Mouse (Mus musculus) forebrain, embryonic 10.5 days (tissue): ENCODE measurements around the gene Ostm1. TPM values are rescaled to one million over a fixed set of nuclear protein-coding genes. Genes with fewer than 3 reads are reported as not detected.
A peak's percentile ranks its signal among the peaks of the same experiment; 100 is the strongest.

ENCODE experiments used
- DNase-seq: peaks from one replicate; pipeline ENCODE4 v3.0.0-alpha.2; 2017; ENCODE audit warnings: low spot score; ENCODE audit errors: extremely low spot score
- H3K27ac ChIP-seq: fragments of 300-500 bp; sonication (generic); 2 replicates; pipeline ENCODE4 v1.5.1; 2016; ENCODE audit warnings: mild to moderate bottlenecking
- H3K27me3 ChIP-seq: fragments of 300-500 bp; sonication (generic); 2 replicates; pipeline ENCODE4 v1.6.1; 2016; ENCODE audit warnings: mild to moderate bottlenecking; ENCODE audit not compliant: poor library complexity, severe bottlenecking
- H3K36me3 ChIP-seq: fragments of 300-500 bp; sonication (generic); replicated peaks from 2 replicates; pipeline ENCODE4 v1.6.1; 2016; ENCODE audit warnings: mild to moderate bottlenecking, moderate library complexity
- H3K4me1 ChIP-seq: fragments of 300-500 bp; sonication (generic); 2 replicates; pipeline ENCODE4 v1.6.1; 2016
- H3K4me3 ChIP-seq: fragments of 300-500 bp; sonication (generic); 2 replicates; pipeline ENCODE4 v1.5.1; 2016; ENCODE audit warnings: mild to moderate bottlenecking, moderate library complexity
- H3K9me3 ChIP-seq: fragments of 300-500 bp; sonication (generic); 2 replicates; pipeline ENCODE4 v1.6.1; 2016; ENCODE audit warnings: mild to moderate bottlenecking, moderate library complexity
- WGBS: fragments of 180-500 bp; shearing (Covaris S2); methylation state at CpG from one replicate; pipeline ENCODE4 v1.1.7; 2016; 5-methylcytosine and 5-hydroxymethylcytosine counted together
- polyA plus RNA-seq: library from polyadenylated mRNA; unstranded; fragments of >200 nt; fragmentation: Nextera tagmentation; extraction: Ambion mirVana; gene quantifications from 2 replicates; pipeline ENCODE4 v1.2.1, GENCODE M21; 2016

Gene Ostm1
- polyA plus RNA-seq, result 44.2 and 44.7 TPM in 2 replicates

GRCm38 (mm10) chr10:42583157-42583872 is at the start of gene Ostm1, which contains the start of gene Nr2e1:
Gene Ostm1 (plus strand): TSS chr10:42583822.
Gene Nr2e1 (minus strand): TSS chr10:42583632.
- Histone ChIP-seq H3K9me3 (no peaks in the 10 kb centered on the region), H3K27me3 (peaks cover 98% of the 10 kb centered on the region), H3K27ac (peak within 1 kb of the TSS; percentile 97), H3K4me1 (peaks cover 89% of the 10 kb centered on the region), H3K36me3 (peaks cover 34% of the 10 kb centered on the region), H3K4me3 (peak within 1 kb of the TSS; percentile 79)
- peak; percentile 88 for DNase-seq
- WGBS, result under 1% methylated on average over 43 of the region's 43 CpGs

GRCm38 (mm10) chr10:42533836-42534453 is 49.7 kb upstream of the Ostm1 start:
- peaks cover 69% of the 10 kb centered on the region for H3K36me3 ChIP-seq
- H3K4me1 ChIP-seq, result 0 out of 2 replicates have a peak, but pooled peaks cover 14% of the 10 kb centered on the region
- no peak overlapping the region for H3K4me3 ChIP-seq
- no peak for DNase-seq
- H3K27me3 ChIP-seq, result no peaks in the 10 kb centered on the region
- H3K9me3 ChIP-seq, result no peaks in the 10 kb centered on the region
- 91% methylated on average over 11 of the region's 11 CpGs for WGBS
- H3K27ac ChIP-seq, result 0 out of 2 replicates have a peak overlapping the region, but pooled peaks have one; percentile 45

GRCm38 (mm10) chr10:42537571-42538316 is 45.9 kb upstream of the Ostm1 start:
- Histone ChIP-seq H3K4me1 (peaks cover 32% of the 10 kb centered on the region), H3K27me3 (peaks cover 4% of the 10 kb centered on the region; the same call in 1 of the 2 replicates), H3K36me3 (peaks cover 42% of the 10 kb centered on the region), H3K4me3 (no peak overlapping the region), H3K27ac (peak overlapping the region; percentile 51), H3K9me3 (no peaks in the 10 kb centered on the region)
- 89% methylated on average over 9 of the region's 9 CpGs for WGBS
- DNase-seq, result no peak

- no peaks in the 10 kb centered on the region for H3K9me3 ChIP-seq
- no peak for DNase-seq
- H3K27me3 ChIP-seq, result peaks cover 3% of the 10 kb centered on the region; the same call in 1 of the 2 replicates
- no peak overlapping the region for H3K27ac ChIP-seq
- WGBS, result 84% methylated on average over 6 of the region's 6 CpGs
- H3K4me1 ChIP-seq, result peaks cover 4% of the 10 kb centered on the region
- H3K36me3 ChIP-seq, result no peaks in the 10 kb centered on the region
- no peak overlapping the region for H3K4me3 ChIP-seq
Observed at GRCm38 (mm10) chr10:42545707-42546503, 37.7 kb upstream of the Ostm1 start.

GRCm38 (mm10) chr10:42546507-42546906 is 37.1 kb upstream of the Ostm1 start:
- WGBS, result 91% methylated on average over 3 of the region's 3 CpGs
- DNase-seq, result no peak
- no peaks in the 10 kb centered on the region for H3K9me3 ChIP-seq
- H3K27me3 ChIP-seq, result no peaks in the 10 kb centered on the region
- no peak overlapping the region for H3K4me3 ChIP-seq
- H3K4me1 ChIP-seq, result peaks cover 3% of the 10 kb centered on the region; the same call in 1 of the 2 replicates
- no peak overlapping the region for H3K27ac ChIP-seq
- H3K36me3 ChIP-seq, result no peaks in the 10 kb centered on the region

- no peaks in the 10 kb centered on the region for H3K9me3 ChIP-seq
- H3K27ac ChIP-seq, result no peak overlapping the region
- no peak overlapping the region for H3K4me3 ChIP-seq
- peaks cover 60% of the 10 kb centered on the region for H3K36me3 ChIP-seq
- peaks cover 27% of the 10 kb centered on the region for H3K4me1 ChIP-seq
- 89% methylated on average over 5 of the region's 5 CpGs for WGBS
- peaks cover 18% of the 10 kb centered on the region for H3K27me3 ChIP-seq
- no peak for DNase-seq
Observed at GRCm38 (mm10) chr10:42559581-42560200, 23.9 kb upstream of the Ostm1 start.

- Histone ChIP-seq H3K36me3 (peaks cover 85% of the 10 kb centered on the region), H3K27ac (no peak overlapping the region), H3K9me3 (no peaks in the 10 kb centered on the region), H3K4me3 (no peak overlapping the region), H3K27me3 (peaks cover 32% of the 10 kb centered on the region), H3K4me1 (peaks cover 17% of the 10 kb centered on the region)
- WGBS, result 14% methylated on average over 12 of the region's 12 CpGs
- DNase-seq, result peak; percentile 51
Observed at GRCm38 (mm10) chr10:42562272-42562671, 21.4 kb upstream of the Ostm1 start.

GRCm38 (mm10) chr10:42572567-42572966 is 11.1 kb upstream of the Ostm1 start:
- Histone ChIP-seq H3K27ac (0 out of 2 replicates have a peak overlapping the region, but pooled peaks have one; percentile 3), H3K4me3 (peak overlapping the region; percentile 28; the same call in 1 of the 2 replicates), H3K9me3 (no peaks in the 10 kb centered on the region), H3K36me3 (peaks cover 97% of the 10 kb centered on the region), H3K4me1 (peaks cover 59% of the 10 kb centered on the region), H3K27me3 (peaks cover 98% of the 10 kb centered on the region)
- no peak for DNase-seq
- WGBS, result 11% methylated on average over 20 of the region's 20 CpGs

GRCm38 (mm10) chr10:42572971-42573370 is 10.7 kb upstream of the Ostm1 start:
- Histone ChIP-seq H3K4me1 (peaks cover 61% of the 10 kb centered on the region), H3K27ac (peak overlapping the region; percentile 3; the same call in 1 of the 2 replicates), H3K27me3 (peaks cover 99% of the 10 kb centered on the region), H3K36me3 (peaks cover 97% of the 10 kb centered on the region), H3K9me3 (no peaks in the 10 kb centered on the region), H3K4me3 (peak overlapping the region; percentile 28; the same call in 1 of the 2 replicates)
- DNase-seq, result no peak
- 7% methylated on average over 15 of the region's 15 CpGs for WGBS

GRCm38 (mm10) chr10:42574639-42575038 is 9.0 kb upstream of the Ostm1 start:
- peak overlapping the region; percentile 29 for H3K4me3 ChIP-seq
- 16% methylated on average over 10 of the region's 10 CpGs for WGBS
- H3K4me1 ChIP-seq, result peaks cover 72% of the 10 kb centered on the region
- peaks cover 84% of the 10 kb centered on the region for H3K36me3 ChIP-seq
- no peak overlapping the region for H3K27ac ChIP-seq
- H3K9me3 ChIP-seq, result no peaks in the 10 kb centered on the region
- H3K27me3 ChIP-seq, result peaks cover 99% of the 10 kb centered on the region
- no peak for DNase-seq

GRCm38 (mm10) chr10:42577525-42578280 is 5.9 kb upstream of the Ostm1 start:
- H3K4me1 ChIP-seq, result peaks cover 89% of the 10 kb centered on the region
- no peaks in the 10 kb centered on the region for H3K9me3 ChIP-seq
- H3K4me3 ChIP-seq, result peak overlapping the region; percentile 79
- peaks cover 97% of the 10 kb centered on the region for H3K27me3 ChIP-seq
- 2% methylated on average over 15 of the region's 15 CpGs for WGBS
- peak overlapping the region; percentile 97 for H3K27ac ChIP-seq
- peaks cover 68% of the 10 kb centered on the region for H3K36me3 ChIP-seq
- DNase-seq, result no peak
